Mouse (Mus musculus): ENCODE measurements around the gene Ctps2.

DNA sequence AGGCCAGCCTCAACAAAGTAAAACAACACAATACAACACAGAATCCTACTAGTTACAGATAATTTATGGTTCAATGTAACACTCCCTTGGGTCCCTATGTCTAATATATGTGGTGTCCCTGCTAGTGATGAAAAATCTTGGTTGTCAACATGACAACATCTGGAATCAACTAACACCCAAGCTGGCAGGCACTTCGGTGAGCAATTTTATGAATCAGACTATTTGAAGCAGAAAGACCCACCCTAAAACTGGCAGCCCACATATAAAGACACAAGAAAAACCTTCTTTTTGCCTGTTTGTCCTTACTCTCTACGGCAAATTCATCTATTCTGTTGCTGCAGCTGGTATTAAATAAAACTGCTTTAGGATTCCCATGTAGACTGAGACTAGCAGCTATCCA, 27.3 kb upstream of the Ctps2 start:
- TF ChIP-seq CTCF (IDR thresholded peaks at IDR 0.05; ENCODE audit: borderline replicate concordance, insufficient read depth, low read length) (no peak), POLR2A (IDR thresholded peaks at IDR 0.05; ENCODE audit: low read depth, low read length) (no peak)

Data from embryonic fibroblast, embryonic 13.5 days (primary cell).